Mouse (Mus musculus): Measurements from ENCODE around the gene Gon4l. TPM values are rescaled to one million over a fixed set of nuclear protein-coding genes. Genes with fewer than 3 reads are reported as not detected.

The Gon4l gene
- total and polyA plus RNA-seq, 3 experiments: 33.8 to 52.2 (median 35.0) TPM

GRCm38 (mm10) chr3:88949786-88950575 is 115.0 kb downstream of the Gon4l start:
- peaks cover 0 to 38% of the 10 kb centered on the region in 2 experiments; a peak in 3 of 4 replicates for H3K36me3 ChIP-seq (ENCODE audit: control insufficient read depth in 1 of 2, insufficient read depth in 2 of 2, low read length in 2 of 2)
- peak; percentile 97 for DNase-seq (ENCODE audit: low read depth, low spot score)
- peak overlapping the region; percentile 94 to 96 for H3K4me3 ChIP-seq (ENCODE audit: control insufficient read depth in 1 of 2, insufficient read depth in 1 of 2, low read depth in 2 of 2, low read length in 2 of 2)
- peak overlapping the region; percentile 92 for H3K9ac ChIP-seq (ENCODE audit: control insufficient read depth, low read depth, low read length, poor library complexity, severe bottlenecking)
- H3K27me3 ChIP-seq (ENCODE audit: control insufficient read depth in 1 of 2, insufficient read depth in 2 of 2, low read length in 2 of 2): no peaks in the 10 kb centered on the region
- H3K79me2 ChIP-seq (ENCODE audit: control insufficient read depth, insufficient read depth, low read length, poor library complexity): peaks cover 86% of the 10 kb centered on the region
- H3K9me3 ChIP-seq (replicated peaks; ENCODE audit: insufficient read depth, low read length): no peaks in the 10 kb centered on the region
- H3K27ac ChIP-seq (ENCODE audit: control insufficient read depth, low read depth, low read length): peak overlapping the region; percentile 90
- H3K4me1 ChIP-seq (ENCODE audit: control insufficient read depth in 1 of 2, insufficient read depth in 2 of 2, low read length in 2 of 2): peaks cover 9 to 23% of the 10 kb centered on the region in 2 experiments
- TF ChIP-seq USF1 (IDR thresholded peaks at IDR 0.05; ENCODE audit: low read depth, low read length) (peak; percentile 46), TCF12 (IDR thresholded peaks at IDR 0.05; ENCODE audit: low read depth, low read length) (peak; percentile 63), EP300 (IDR thresholded peaks at IDR 0.05; ENCODE audit: low read depth in 1 of 2, low read length in 2 of 2) (peak in 1 of 2 experiments; percentile 52; a peak in 2 of 4 replicates), POLR2AphosphoS2 (IDR thresholded peaks at IDR 0.05; ENCODE audit: low read length) (peak; percentile 94), GABPA (IDR thresholded peaks at IDR 0.05; ENCODE audit: low read depth, low read length) (0 out of 2 replicates have a peak, but pooled peaks have one; percentile 20), ZNF384 (IDR thresholded peaks at IDR 0.05; ENCODE audit: low read depth, low read length) (no peak), MXI1 (IDR thresholded peaks at IDR 0.05; ENCODE audit: low read depth, low read length) (peak; percentile 86), MYC (IDR thresholded peaks at IDR 0.05; ENCODE audit: low read depth, low read length) (no peak), ZC3H11A (IDR thresholded peaks at IDR 0.05; ENCODE audit: low read depth, low read length) (no peak), ZMIZ1 (IDR thresholded peaks at IDR 0.05; ENCODE audit: low read depth, low read length) (peak; percentile 64; the same call in 1 of the 2 replicates), JUND (IDR thresholded peaks at IDR 0.05; ENCODE audit: low read depth, low read length) (no peak), MAFK (IDR thresholded peaks at IDR 0.05; ENCODE audit: borderline replicate concordance, low read depth, low read length) (0 out of 2 replicates have a peak, but pooled peaks have one; percentile 13), BHLHE40 (IDR thresholded peaks at IDR 0.05; ENCODE audit: borderline replicate concordance, low read depth, low read length) (peak; percentile 87), ZKSCAN1 (IDR thresholded peaks at IDR 0.05; ENCODE audit: low read depth, low read length) (no peak), POLR2AphosphoS5 (IDR thresholded peaks at IDR 0.05; ENCODE audit: borderline replicate concordance, low read depth, low read length) (peak; percentile 43), SMC3 (IDR thresholded peaks at IDR 0.05; ENCODE audit: low read depth, low read length) (no peak), MEF2A (IDR thresholded peaks at IDR 0.05; ENCODE audit: extremely low read depth, insufficient replicate concordance, low read depth, low read length, poor library complexity, severe bottlenecking) (peak; percentile 45; the same call in 1 of the 2 replicates), ETS1 (IDR thresholded peaks at IDR 0.05; ENCODE audit: low read depth, low read length) (peak; percentile 62), CHD2 (IDR thresholded peaks at IDR 0.05; ENCODE audit: low read length) (no peak), POLR2A (IDR thresholded peaks at IDR 0.05; ENCODE audit: control insufficient read depth in 1 of 2, insufficient read depth in 1 of 2, low read depth in 1 of 2, low read length in 2 of 2, poor library complexity in 1 of 2) (peak; percentile 94), NRF1 (IDR thresholded peaks at IDR 0.05; ENCODE audit: insufficient read depth, low read depth, low read length, poor library complexity, severe bottlenecking) (peak; percentile 77), CTCF (IDR thresholded peaks at IDR 0.05 in 2 of 3, conservative IDR thresholded peaks at IDR 0.05 in 1 of 3; ENCODE audit: control insufficient read depth in 1 of 3, insufficient read depth in 1 of 3, low read depth in 2 of 3, low read length in 3 of 3, poor library complexity in 1 of 3, severe bottlenecking in 1 of 3) (0 out of 6 replicates have a peak, but pooled peaks of 1 of the 3 experiments have one; percentile 0), SIN3A (IDR thresholded peaks at IDR 0.05; ENCODE audit: low read length) (peak; percentile 77), HCFC1 (IDR thresholded peaks at IDR 0.05; ENCODE audit: low read depth, low read length) (peak; percentile 82), GATA1 (IDR thresholded peaks at IDR 0.05; ENCODE audit: low read depth, low read length) (no peak), RAD21 (IDR thresholded peaks at IDR 0.05; ENCODE audit: low read depth, low read length) (no peak), MYB (IDR thresholded peaks at IDR 0.05; ENCODE audit: low read depth, low read length) (peak; percentile 71; the same call in 1 of the 2 replicates), RCOR1 (IDR thresholded peaks at IDR 0.05; ENCODE audit: low read depth, low read length) (peak; percentile 47), MAZ (IDR thresholded peaks at IDR 0.05; ENCODE audit: low read depth, low read length) (peak; percentile 100), E2F4 (IDR thresholded peaks at IDR 0.05; ENCODE audit: borderline replicate concordance, low read depth, low read length) (no peak), NELFE (IDR thresholded peaks at IDR 0.05; ENCODE audit: low read depth, low read length) (peak; percentile 87), MAX (IDR thresholded peaks at IDR 0.05; ENCODE audit: low read length) (peak; percentile 63), KAT2A (conservative IDR thresholded peaks at IDR 0.05; ENCODE audit: low read depth, low read length) (no peak; the same call in 1 of the 2 replicates), ELF1 (IDR thresholded peaks at IDR 0.05; ENCODE audit: low read depth, low read length) (peak; percentile 71), UBTF (IDR thresholded peaks at IDR 0.05; ENCODE audit: borderline replicate concordance, insufficient read depth, low read depth, low read length) (peak; percentile 74; the same call in 1 of the 2 replicates)

Measured in MEL (cell line).